Mouse (Mus musculus) kidney, embryonic 15.5 days (tissue): ENCODE measurements around the gene Arhgap25. TPM values are rescaled to one million over a fixed set of nuclear protein-coding genes. Genes with fewer than 3 reads are reported as not detected.

Experiments used
- ATAC-seq: fragments of 200-750 bp; cut with Nextera tagmentation; replicated peaks from 2 replicates; pipeline ENCODE4 v1.8.0; 2017; ENCODE audit warnings: moderate TSS enrichment; ENCODE audit not compliant: low FRiP score
- H3K27ac ChIP-seq: fragments of 300-500 bp; sonication (generic); 2 replicates; pipeline ENCODE4 v1.5.1; 2015; ENCODE audit warnings: mild to moderate bottlenecking, inconsistent platforms
- H3K27me3 ChIP-seq: fragments of 300-500 bp; sonication (generic); 2 replicates; pipeline ENCODE4 v1.6.1; 2015; ENCODE audit warnings: inconsistent platforms
- H3K36me3 ChIP-seq: fragments of 300-500 bp; sonication (generic); 2 replicates; pipeline ENCODE4 v1.6.1; 2015; ENCODE audit warnings: inconsistent platforms
- H3K4me1 ChIP-seq: fragments of 300-500 bp; sonication (generic); 2 replicates; pipeline ENCODE4 v1.6.1; 2015; ENCODE audit warnings: inconsistent platforms
- H3K4me2 ChIP-seq: fragments of 300-500 bp; sonication (generic); 2 replicates; pipeline ENCODE4 v1.6.1; 2015; ENCODE audit warnings: moderate library complexity, mild to moderate bottlenecking, inconsistent platforms
- H3K4me3 ChIP-seq: fragments of 300-500 bp; sonication (generic); replicated peaks from 2 replicates; pipeline ENCODE4 v1.5.1; 2015; ENCODE audit warnings: mild to moderate bottlenecking, inconsistent platforms
- H3K9ac ChIP-seq: fragments of 300-500 bp; sonication (generic); 2 replicates; pipeline ENCODE4 v1.6.1; 2015; ENCODE audit warnings: mild to moderate bottlenecking, inconsistent platforms
- H3K9me3 ChIP-seq: fragments of 300-500 bp; sonication (generic); replicated peaks from 2 replicates; pipeline ENCODE4 v1.6.1; 2016; ENCODE audit warnings: inconsistent platforms
- WGBS: fragments of 180-500 bp; shearing (Covaris S2); methylation state at CpG from one replicate; pipeline ENCODE4 v1.1.7; 2015; ENCODE audit warnings: mixed read lengths; 5-methylcytosine and 5-hydroxymethylcytosine counted together
- polyA plus RNA-seq: library from polyadenylated mRNA; unstranded; fragments of >200 nt; fragmentation: Nextera tagmentation; extraction: Ambion mirVana; gene quantifications from 2 replicates; pipeline ENCODE4 v1.2.1, GENCODE M21; 2015

Arhgap25 gene
- polyA plus RNA-seq, 1 experiment from 2014 or later, result 6.0 TPM

- Histone ChIP-seq H3K9me3 (no peaks in the 10 kb centered on the region), H3K4me3 (no peak overlapping the region), H3K9ac (no peak overlapping the region), H3K36me3 (no peaks in the 10 kb centered on the region), H3K27ac (no peak overlapping the region), H3K4me1 (peaks cover 5% of the 10 kb centered on the region), H3K27me3 (no peaks in the 10 kb centered on the region), H3K4me2 (no peak overlapping the region)
- ATAC-seq, result no peak
- WGBS, result 98% methylated on average over 1 of the region's 1 CpGs
These were observed 65.7 kb downstream of the Arhgap25 start for GRCm38 (mm10) chr6:87467373-87467772.

GRCm38 (mm10) chr6:87466221-87466620, 66.8 kb downstream of the Arhgap25 start:
- peak; percentile 43; the same call in 1 of the 2 replicates for ATAC-seq
- Histone ChIP-seq H3K36me3 (no peaks in the 10 kb centered on the region), H3K9me3 (no peaks in the 10 kb centered on the region), H3K4me2 (peak overlapping the region; percentile 43), H3K9ac (no peak overlapping the region), H3K27me3 (no peaks in the 10 kb centered on the region), H3K4me1 (peaks cover 5% of the 10 kb centered on the region), H3K4me3 (no peak overlapping the region), H3K27ac (no peak overlapping the region)
- 11% methylated on average over 12 of the region's 12 CpGs for WGBS

- H3K27me3 ChIP-seq, result no peaks in the 10 kb centered on the region
- no peak overlapping the region for H3K9ac ChIP-seq
- H3K27ac ChIP-seq, result no peak overlapping the region
- no peaks in the 10 kb centered on the region for H3K4me1 ChIP-seq
- no peaks in the 10 kb centered on the region for H3K9me3 ChIP-seq
- H3K4me2 ChIP-seq, result no peak overlapping the region
- 63% methylated on average over 6 of the region's 6 CpGs for WGBS
- H3K4me3 ChIP-seq, result no peak overlapping the region
- no peak for ATAC-seq
- H3K36me3 ChIP-seq, result no peaks in the 10 kb centered on the region
These were observed 77.6 kb downstream of the Arhgap25 start for GRCm38 (mm10) chr6:87455507-87455906.

GRCm38 (mm10) chr6:87451771-87452170, 81.3 kb downstream of the Arhgap25 start:
- 0 out of 2 replicates have a peak, but pooled peaks cover 6% of the 10 kb centered on the region for H3K4me1 ChIP-seq
- 42% methylated on average over 3 of the region's 3 CpGs for WGBS
- no peak overlapping the region for H3K9ac ChIP-seq
- no peak overlapping the region for H3K4me3 ChIP-seq
- H3K27ac ChIP-seq, result no peak overlapping the region
- no peaks in the 10 kb centered on the region for H3K36me3 ChIP-seq
- no peak for ATAC-seq
- H3K4me2 ChIP-seq, result no peak overlapping the region
- no peaks in the 10 kb centered on the region for H3K9me3 ChIP-seq
- no peaks in the 10 kb centered on the region for H3K27me3 ChIP-seq

- H3K36me3 ChIP-seq, result no peaks in the 10 kb centered on the region
- ATAC-seq, result no peak
- H3K9ac ChIP-seq, result no peak overlapping the region
- H3K4me1 ChIP-seq, result 0 out of 2 replicates have a peak, but pooled peaks cover 6% of the 10 kb centered on the region
- no peak overlapping the region for H3K4me3 ChIP-seq
- H3K9me3 ChIP-seq, result no peaks in the 10 kb centered on the region
- 66% methylated on average over 3 of the region's 3 CpGs for WGBS
- no peaks in the 10 kb centered on the region for H3K27me3 ChIP-seq
- H3K27ac ChIP-seq, result no peak overlapping the region
- no peak overlapping the region for H3K4me2 ChIP-seq
These were observed 82.0 kb downstream of the Arhgap25 start for GRCm38 (mm10) chr6:87451016-87451415.

- H3K9ac ChIP-seq, result no peak overlapping the region
- H3K4me3 ChIP-seq, result no peak overlapping the region
- H3K4me2 ChIP-seq, result no peak overlapping the region
- no peak for ATAC-seq
- 86% methylated on average over 3 of the region's 3 CpGs for WGBS
- H3K27ac ChIP-seq, result no peak overlapping the region
- H3K9me3 ChIP-seq, result no peaks in the 10 kb centered on the region
- H3K4me1 ChIP-seq, result 0 out of 2 replicates have a peak, but pooled peaks cover 6% of the 10 kb centered on the region
- H3K36me3 ChIP-seq, result no peaks in the 10 kb centered on the region
- H3K27me3 ChIP-seq, result no peaks in the 10 kb centered on the region
These were observed 83.5 kb downstream of the Arhgap25 start for GRCm38 (mm10) chr6:87449534-87449933.

- Histone ChIP-seq H3K36me3 (no peaks in the 10 kb centered on the region), H3K4me3 (no peak overlapping the region), H3K4me2 (no peak overlapping the region), H3K27ac (no peak overlapping the region), H3K4me1 (0 out of 2 replicates have a peak, but pooled peaks cover 6% of the 10 kb centered on the region), H3K9me3 (no peaks in the 10 kb centered on the region), H3K27me3 (no peaks in the 10 kb centered on the region), H3K9ac (no peak overlapping the region)
- no peak for ATAC-seq
- 92% methylated on average over 4 of the region's 4 CpGs for WGBS
These were observed 85.8 kb downstream of the Arhgap25 start for GRCm38 (mm10) chr6:87447217-87447616.

GRCm38 (mm10) chr6:87445222-87445621, 87.8 kb downstream of the Arhgap25 start:
- no peak for ATAC-seq
- H3K4me1 ChIP-seq, result 0 out of 2 replicates have a peak, but pooled peaks cover 6% of the 10 kb centered on the region
- 76% methylated on average over 7 of the region's 7 CpGs for WGBS
- H3K4me2 ChIP-seq, result no peak overlapping the region
- H3K36me3 ChIP-seq, result no peaks in the 10 kb centered on the region
- H3K27me3 ChIP-seq, result no peaks in the 10 kb centered on the region
- H3K9me3 ChIP-seq, result no peaks in the 10 kb centered on the region
- H3K9ac ChIP-seq, result no peak overlapping the region
- H3K4me3 ChIP-seq, result no peak overlapping the region
- no peak overlapping the region for H3K27ac ChIP-seq

- H3K9me3 ChIP-seq, result no peaks in the 10 kb centered on the region
- ATAC-seq, result no peak
- no peaks in the 10 kb centered on the region for H3K4me1 ChIP-seq
- no peaks in the 10 kb centered on the region for H3K36me3 ChIP-seq
- no peak overlapping the region for H3K9ac ChIP-seq
- H3K27ac ChIP-seq, result no peak overlapping the region
- H3K4me3 ChIP-seq, result no peak overlapping the region
- no peaks in the 10 kb centered on the region for H3K27me3 ChIP-seq
- no peak overlapping the region for H3K4me2 ChIP-seq
- 85% methylated on average over 11 of the region's 11 CpGs for WGBS
These were observed 89.8 kb downstream of the Arhgap25 start for GRCm38 (mm10) chr6:87443253-87443652.

GRCm38 (mm10) chr6:87436745-87437144, 96.3 kb downstream of the Arhgap25 start:
- no peak overlapping the region for H3K4me3 ChIP-seq
- H3K27ac ChIP-seq, result no peak overlapping the region
- H3K4me1 ChIP-seq, result no peaks in the 10 kb centered on the region
- no peaks in the 10 kb centered on the region for H3K36me3 ChIP-seq
- no peaks in the 10 kb centered on the region for H3K27me3 ChIP-seq
- H3K9me3 ChIP-seq, result no peaks in the 10 kb centered on the region
- no peak for ATAC-seq
- 81% methylated on average over 8 of the region's 8 CpGs for WGBS
- no peak overlapping the region for H3K9ac ChIP-seq
- H3K4me2 ChIP-seq, result no peak overlapping the region

GRCm38 (mm10) chr6:87435791-87436190, 97.3 kb downstream of the Arhgap25 start:
- Histone ChIP-seq H3K36me3 (no peaks in the 10 kb centered on the region), H3K4me2 (no peak overlapping the region), H3K9me3 (no peaks in the 10 kb centered on the region), H3K9ac (no peak overlapping the region), H3K4me1 (no peaks in the 10 kb centered on the region), H3K27me3 (no peaks in the 10 kb centered on the region), H3K27ac (no peak overlapping the region), H3K4me3 (no peak overlapping the region)
- WGBS, result 94% methylated on average over 3 of the region's 3 CpGs
- ATAC-seq, result no peak

GRCm38 (mm10) chr6:87428487-87429044, 104.5 kb downstream of the Arhgap25 start, which contains the start of gene Bmp10:
Bmp10 (plus strand) TSS chr6:87428994.
- no peak for ATAC-seq
- Histone ChIP-seq H3K27ac (no peak within 1 kb of the TSS), H3K36me3 (no peaks in the 10 kb centered on the region), H3K9me3 (no peaks in the 10 kb centered on the region), H3K4me3 (no peak within 1 kb of the TSS), H3K9ac (no peak within 1 kb of the TSS), H3K4me1 (no peaks in the 10 kb centered on the region), H3K27me3 (no peaks in the 10 kb centered on the region), H3K4me2 (no peak within 1 kb of the TSS)
- 57% methylated on average over 6 of the region's 7 CpGs for WGBS

- Histone ChIP-seq H3K4me3 (no peak overlapping the region), H3K9ac (no peak overlapping the region), H3K36me3 (no peaks in the 10 kb centered on the region), H3K4me1 (no peaks in the 10 kb centered on the region), H3K9me3 (no peaks in the 10 kb centered on the region), H3K27ac (no peak overlapping the region), H3K27me3 (no peaks in the 10 kb centered on the region), H3K4me2 (no peak overlapping the region)
- WGBS, result 83% methylated on average over 8 of the region's 8 CpGs
- ATAC-seq, result no peak
These were observed 105.4 kb downstream of the Arhgap25 start for GRCm38 (mm10) chr6:87427616-87428015.
